Mouse (Mus musculus) adrenal gland, postnatal 4 days (tissue): ENCODE results near the gene Ensa. TPM values are rescaled to one million over a fixed set of nuclear protein-coding genes. Genes with fewer than 3 reads are reported as not detected.
A peak's percentile ranks its signal among the peaks of the same experiment; 100 is the strongest.
"Not testable (repeated sequence)": the region's sequence is repeated elsewhere in the genome, so short reads cannot be mapped to it uniquely, and the experiment has no call there.

Source experiments
- DNase-seq, 2 experiments: peaks; one replicate each; pipeline ENCODE4 v3.0.0; 2021 to 2022; ENCODE audit warnings: low spot score in 2 of 2, mixed read lengths in 2 of 2
- long read RNA-seq, 2 experiments: library from polyadenylated mRNA; stranded (forward); transcript quantifications; one replicate each; pipeline ENCODE4 v2.0.0; 2021
- total RNA-seq, 2 experiments: library from RNA; stranded (reverse); gene quantifications; 2 replicates each; pipeline ENCODE4 v1.2.3; 2021

Ensa gene
- 10 to 100 TPM; 79.6 to 82.2 TPM for total RNA-seq
- long read RNA-seq, experiment 1, transcript Ensa-202 (4 exons, 1,130 nt) = minor isoform, 17 of 80 reads
- long read RNA-seq, experiment 1, transcript Ensa-201 (3 exons, 3,845 nt) = major isoform, 51 of 80 reads
- long read RNA-seq, experiment 1, partial matches to known transcripts = 3 of 80 reads
- long read RNA-seq, experiment 1, other reads (novel, unspliced or antisense) = 9 of 80 reads
- long read RNA-seq, experiment 2, transcript Ensa-202 (4 exons, 1,130 nt) = minor isoform, 20 of 105 reads
- long read RNA-seq, experiment 2, transcript Ensa-201 (3 exons, 3,845 nt) = major isoform, 50 of 105 reads
- long read RNA-seq, experiment 2, partial matches to known transcripts = 2 of 105 reads
- long read RNA-seq, experiment 2, other reads (novel, unspliced or antisense) = 32 of 105 reads

DNA sequence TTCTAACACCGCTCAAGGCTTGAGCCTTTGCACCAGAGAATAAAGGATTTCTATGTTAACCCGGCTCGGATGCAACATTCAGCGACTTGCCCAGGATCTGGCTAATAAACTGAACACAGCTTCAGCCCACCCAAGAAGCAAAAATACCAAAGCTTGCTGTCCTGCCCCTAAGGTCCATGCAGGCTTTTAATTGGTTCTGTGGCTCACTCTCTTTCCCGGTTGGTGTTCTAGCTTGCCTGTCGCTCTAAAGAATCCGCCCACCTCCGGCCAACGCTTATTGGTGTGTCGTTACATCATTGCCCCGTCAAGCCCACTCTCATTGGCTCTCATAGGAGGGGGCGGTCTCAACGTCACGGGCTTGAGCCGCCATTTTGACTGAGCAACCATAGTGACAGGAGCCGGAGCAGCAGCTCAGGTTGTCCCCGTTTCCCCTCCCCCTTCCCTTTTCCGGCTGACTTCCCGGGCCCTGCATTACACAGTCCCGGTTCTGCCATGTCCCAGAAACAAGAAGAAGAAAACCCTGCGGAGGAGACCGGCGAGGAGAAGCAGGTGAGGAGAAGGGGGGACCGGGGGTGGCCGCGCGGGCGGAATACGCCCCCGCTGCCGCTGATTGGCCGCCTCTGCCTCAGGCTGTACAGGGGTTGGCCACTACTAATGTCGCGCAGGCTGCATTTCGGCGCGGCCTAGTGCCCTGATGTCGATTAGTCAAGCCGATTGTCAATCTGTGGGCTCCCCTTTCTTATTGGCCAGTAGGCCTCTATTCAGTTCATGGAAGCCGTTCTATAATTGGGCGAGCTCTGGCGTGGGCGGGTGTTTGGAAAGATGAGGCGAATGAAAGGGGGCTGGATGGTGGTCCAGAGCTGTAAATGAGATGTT lies at the start of gene Ensa:
Gene Ensa (plus strand): TSS at position 366 of the 876 bp plus-strand sequence.
- DNase-seq = peak; percentile 93 to 94

GRCm38 (mm10) chr3:95587754-95588603 lies 36.8 kb upstream of the Ensa start:
- DNase-seq = no peak

DNA sequence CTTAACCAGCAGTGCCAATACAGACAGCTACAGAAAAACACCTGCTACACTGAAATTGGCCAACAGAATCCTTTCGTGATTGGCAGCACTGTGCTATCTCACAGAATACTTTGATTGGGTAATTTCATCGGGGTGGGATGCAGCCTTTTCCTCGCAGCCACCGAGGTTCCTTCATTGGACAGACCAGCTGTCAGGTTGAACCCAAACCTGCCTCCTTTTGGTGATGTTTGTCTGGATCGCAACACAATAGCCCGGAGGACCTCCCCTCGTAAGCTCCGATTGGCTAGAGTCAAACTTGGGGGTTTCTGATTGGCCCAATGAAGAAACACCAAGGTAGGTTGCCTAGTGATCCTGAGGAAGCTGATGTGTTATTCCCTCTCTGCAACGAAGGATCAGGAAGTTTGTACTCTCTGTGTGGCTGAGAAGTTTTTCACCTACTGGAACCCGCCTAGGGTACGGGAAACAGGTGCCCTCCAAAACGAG lies 36.1 kb upstream of the Ensa start, which contains the start of gene Golph3l:
Gene Golph3l (plus strand): TSS at position 331 of the 483 bp plus-strand sequence.
- peak; percentile 49 to 89 for DNase-seq

DNA sequence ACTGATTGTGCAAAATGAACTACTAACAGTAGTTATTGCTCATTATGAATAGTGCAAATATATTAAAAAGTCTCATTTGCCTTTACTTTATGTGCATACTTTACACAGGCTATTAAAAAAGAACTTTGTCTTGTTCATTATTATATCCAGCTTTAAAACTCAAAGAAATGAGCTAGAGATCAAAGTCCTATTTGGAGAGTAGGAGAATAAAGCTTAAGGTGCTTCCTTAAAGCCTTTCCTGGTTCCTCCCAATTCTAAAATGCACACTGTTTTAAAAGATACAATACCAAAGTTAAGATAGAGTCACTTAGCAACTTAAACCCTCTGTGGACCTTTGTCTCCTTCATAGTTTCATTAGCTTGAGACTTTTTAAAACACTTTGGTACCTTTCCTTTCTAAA lies 26.1 kb upstream of the Ensa start:
- no peak for DNase-seq

GRCm38 (mm10) chr3:95601287-95601686 lies 23.5 kb upstream of the Ensa start:
- no peak for DNase-seq

GRCm38 (mm10) chr3:95606096-95606495 lies 18.7 kb upstream of the Ensa start:
- DNase-seq = no peak

DNA sequence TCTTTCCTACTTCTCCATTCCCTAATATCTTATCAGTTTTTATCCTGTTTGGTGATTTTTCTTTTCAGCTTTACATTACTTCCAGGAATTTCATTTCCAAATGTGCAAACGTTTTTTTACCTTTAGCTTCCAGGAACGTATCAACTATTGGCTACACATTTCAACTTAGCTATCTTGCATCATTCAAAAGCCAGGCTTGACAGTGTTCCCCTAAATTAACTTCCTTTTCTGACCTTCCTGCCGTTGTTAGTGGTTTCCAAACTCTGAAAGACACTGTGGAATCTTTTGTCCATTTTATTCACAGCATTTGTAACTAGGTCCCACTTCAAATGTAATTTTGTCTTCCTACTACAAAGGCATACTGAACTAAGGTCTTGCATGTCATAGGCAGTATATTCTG lies 15.6 kb upstream of the Ensa start:
- no peak for DNase-seq

DNA sequence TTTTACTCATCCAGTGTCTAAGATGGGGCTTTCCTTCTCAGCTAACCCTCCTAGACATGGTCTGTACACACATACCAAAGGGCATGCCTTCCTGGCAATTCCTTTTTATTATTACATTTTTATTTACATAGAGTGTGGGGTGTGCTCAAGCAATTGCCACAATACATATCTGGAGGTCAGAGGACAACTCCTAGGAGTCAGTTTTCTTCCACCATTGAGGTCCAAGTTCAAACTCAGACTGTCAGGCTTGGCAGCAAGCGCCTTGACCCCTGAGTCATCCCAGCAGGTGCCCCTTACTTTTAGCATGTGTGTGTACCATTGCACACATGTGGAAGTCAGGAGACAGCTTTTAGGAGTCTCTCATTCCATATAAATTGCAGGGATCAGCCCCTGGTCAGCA lies 10.8 kb upstream of the Ensa start:
- DNase-seq = no peak

GRCm38 (mm10) chr3:95618511-95618910 lies 6.3 kb upstream of the Ensa start:
- no peak for DNase-seq

DNA sequence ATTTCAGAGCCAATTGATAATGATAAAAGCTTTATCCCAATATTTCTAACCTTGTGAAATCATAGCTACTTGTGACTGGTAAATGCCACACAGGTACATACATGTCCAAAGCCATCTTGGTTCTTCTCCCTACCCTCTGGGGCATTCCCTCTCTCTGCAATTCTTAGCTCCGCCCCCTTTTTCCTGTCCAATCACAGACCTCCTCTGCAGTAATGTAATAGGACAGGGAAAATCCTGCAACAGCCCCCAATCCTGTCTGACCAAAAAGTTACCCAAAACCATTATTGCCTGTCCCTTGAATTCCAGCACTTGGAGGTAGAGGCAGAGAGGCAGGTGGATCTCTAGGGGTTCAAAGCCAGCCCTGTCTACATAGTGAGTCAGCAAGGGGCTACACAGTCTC lies 3.6 kb upstream of the Ensa start:
- DNase-seq = no peak

DNA sequence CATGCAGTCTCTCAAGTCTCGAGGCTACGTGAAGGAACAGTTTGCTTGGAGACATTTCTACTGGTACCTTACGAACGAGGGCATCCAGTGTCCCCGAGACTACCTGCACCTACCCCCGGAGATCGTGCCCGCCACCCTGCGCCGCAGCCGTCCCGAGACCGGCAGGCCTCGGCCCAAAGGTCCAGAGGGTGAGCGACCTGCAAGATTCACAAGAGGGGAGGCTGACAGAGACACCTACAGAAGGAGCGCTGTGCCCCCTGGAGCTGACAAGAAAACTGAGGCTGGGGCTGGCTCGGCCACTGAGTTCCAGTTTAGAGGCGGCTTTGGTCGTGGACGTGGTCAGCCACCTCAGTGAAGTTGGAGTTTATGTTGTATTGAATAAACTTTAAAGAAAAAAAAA lies 2.4 kb upstream of the Ensa start:
- not testable (repeated sequence) for DNase-seq

DNA sequence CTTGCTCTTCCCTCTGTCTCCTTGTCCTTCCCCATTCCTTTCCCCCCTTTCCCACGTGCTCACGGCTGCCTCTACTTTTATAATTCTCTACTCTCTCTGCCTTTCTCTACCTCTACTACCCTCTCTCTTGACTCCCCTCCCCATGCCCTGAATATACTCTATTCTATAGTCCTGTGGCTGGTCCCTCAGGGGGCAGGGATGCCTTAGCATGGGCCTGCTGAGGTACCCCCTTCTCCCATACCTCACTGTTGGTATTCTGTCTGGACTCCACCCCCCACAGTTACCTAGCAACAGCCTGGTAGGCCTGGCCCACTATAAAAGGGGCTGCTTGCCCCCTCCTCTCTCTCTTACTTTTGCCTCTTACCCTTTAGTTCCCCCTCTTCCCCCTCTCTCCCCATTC lies 1.2 kb upstream of the Ensa start:
- no peak for DNase-seq

DNA sequence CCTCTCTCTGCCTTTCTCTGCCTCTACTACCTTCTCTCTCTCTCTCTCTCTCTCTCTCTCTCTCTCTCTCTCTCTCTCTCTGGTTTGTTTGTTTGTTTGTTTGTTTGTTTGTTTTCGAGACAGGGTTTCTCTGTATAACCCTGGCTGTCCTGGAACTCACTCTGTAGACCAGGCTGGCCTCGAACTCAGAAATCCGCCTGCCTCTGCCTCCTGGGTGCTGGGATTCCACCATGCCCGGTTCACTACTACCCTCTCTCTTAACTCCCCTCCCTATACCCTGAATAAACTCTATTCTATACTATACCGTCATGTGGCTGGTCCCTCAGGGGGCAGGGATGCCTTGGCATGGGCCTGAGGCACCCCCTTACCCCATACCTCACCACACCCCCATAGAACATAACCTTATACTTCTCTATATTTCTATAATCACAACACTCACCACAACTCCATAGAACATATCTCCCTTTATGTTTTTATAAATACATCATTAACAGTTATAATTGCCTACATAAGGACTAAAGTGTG lies 740 bp upstream of the Ensa start:
- DNase-seq = not testable (repeated sequence)

DNA sequence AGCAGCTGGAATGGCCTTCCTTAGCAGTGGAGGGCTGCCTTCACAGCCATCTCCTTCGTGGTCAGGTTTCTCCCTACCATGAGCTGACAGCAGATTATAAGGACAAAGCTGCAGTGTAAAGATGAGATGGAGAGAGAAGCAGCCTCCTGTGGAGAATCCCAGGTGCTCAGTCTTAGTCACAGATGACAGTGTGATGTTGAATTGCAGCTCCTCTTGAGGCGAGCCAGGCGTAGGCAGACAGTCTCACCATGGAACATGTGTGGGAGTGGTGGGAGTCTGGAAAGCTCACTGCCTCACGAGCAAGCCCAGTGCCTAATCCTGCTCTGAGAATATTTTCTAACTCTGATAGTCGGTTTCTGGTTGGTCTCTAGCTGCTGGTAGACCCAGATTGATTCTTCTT lies 3.0 kb downstream of the Ensa start:
- no peak for DNase-seq

- DNase-seq = no peak
Measured at GRCm38 (mm10) chr3:95629755-95630154, 5.0 kb downstream of the Ensa start.

GRCm38 (mm10) chr3:95630856-95631255 lies 6.1 kb downstream of the Ensa start:
- DNase-seq = no peak

- DNase-seq = no peak
Measured at GRCm38 (mm10) chr3:95631304-95631703, 6.5 kb downstream of the Ensa start.

- no peak for DNase-seq
Measured at GRCm38 (mm10) chr3:95632648-95633588, 8.1 kb downstream of the Ensa start.

DNA sequence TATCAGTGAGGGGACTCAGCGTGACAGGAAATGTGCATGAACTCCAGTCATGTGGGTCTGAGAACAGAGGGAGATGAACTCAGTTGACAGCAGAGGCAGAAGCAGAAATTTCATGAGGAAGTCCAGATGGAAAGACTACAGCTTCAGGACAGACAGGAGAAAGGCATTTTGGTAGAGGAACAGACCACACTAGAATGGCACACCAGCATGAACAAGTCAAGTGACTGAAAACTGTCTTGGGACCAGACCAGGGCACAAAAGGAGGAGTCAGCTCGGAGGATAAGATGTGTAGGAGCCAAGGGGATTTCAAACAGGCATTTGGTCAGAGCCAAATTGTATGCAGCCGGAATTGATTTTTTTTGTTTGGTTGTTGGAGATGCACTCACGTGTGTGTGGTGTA lies 10.8 kb downstream of the Ensa start:
- no peak for DNase-seq

- DNase-seq = no peak
Measured at GRCm38 (mm10) chr3:95636072-95636471, 11.3 kb downstream of the Ensa start.
